Mouse (Mus musculus) cerebellum, adult 2 months (tissue): ENCODE data around the gene Zbtb16.

Experiments used
- CTCF ChIP-seq: fragments of 200-500 bp; IDR thresholded peaks from 2 replicates; pipeline ENCODE4 v1.5.1; 2011; ENCODE audit warnings: low read depth, mild to moderate bottlenecking, control low read depth, low read length, moderate library complexity, borderline replicate concordance; ENCODE audit not compliant: insufficient read depth
- POLR2A ChIP-seq: fragments of 200-500 bp; IDR thresholded peaks from 2 replicates; pipeline ENCODE4 v1.6.1; 2011; ENCODE audit warnings: low read length, control low read depth, borderline replicate concordance; ENCODE audit not compliant: insufficient read depth

GRCm38 (mm10) chr9:48742150-48742549 lies 93.9 kb downstream of the Zbtb16 start:
- TF ChIP-seq CTCF = no peak
- no peak for TF ChIP-seq POLR2A
